Mouse (Mus musculus) cerebellum, adult 11-12 months (tissue): ENCODE results near the gene Uxs1.

Source experiments
- DNase-seq: peaks from one replicate; pipeline ENCODE4 v3.0.0; 2022

Gene Uxs1

DNA sequence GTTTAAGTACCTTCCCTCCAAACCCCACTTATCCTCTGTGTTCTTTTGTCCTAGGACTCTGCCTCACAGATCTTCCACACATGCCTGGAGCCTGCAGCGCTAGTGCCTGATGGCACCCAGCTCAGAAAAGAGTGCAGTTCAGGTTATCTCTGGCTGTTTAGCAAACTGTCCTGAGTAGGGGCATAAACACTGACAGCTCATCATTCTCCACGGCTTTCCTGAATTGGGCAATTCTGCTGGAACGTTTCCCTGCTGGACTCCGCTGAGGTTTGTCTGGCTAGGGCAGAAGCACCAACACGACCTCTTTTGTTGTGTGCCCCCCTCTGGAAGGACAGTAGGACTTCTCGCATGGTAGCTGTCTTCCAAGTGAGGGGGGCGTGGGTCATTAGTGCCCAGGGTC, 109.6 kb downstream of the Uxs1 start:
- DNase-seq: no peak

DNA sequence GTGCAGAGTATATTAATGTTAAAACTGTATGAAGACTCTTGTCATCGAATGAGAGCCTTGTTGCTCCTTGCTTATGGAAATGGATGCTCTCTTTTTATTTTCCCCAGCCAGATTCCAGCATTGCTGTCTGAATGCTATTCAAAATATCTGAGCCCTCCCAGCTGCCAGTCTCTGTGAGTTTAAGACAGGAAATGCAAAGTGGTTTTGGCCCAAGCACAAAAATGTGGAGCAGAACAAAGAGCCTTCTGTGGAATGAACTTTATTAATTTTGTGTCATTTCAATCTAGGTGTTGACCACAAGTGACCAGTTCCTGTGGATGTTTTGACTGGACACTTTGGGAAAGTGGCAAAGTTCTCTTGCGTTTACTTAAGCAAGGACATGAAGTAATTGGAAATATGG, 112.8 kb downstream of the Uxs1 start:
- DNase-seq: no peak

DNA sequence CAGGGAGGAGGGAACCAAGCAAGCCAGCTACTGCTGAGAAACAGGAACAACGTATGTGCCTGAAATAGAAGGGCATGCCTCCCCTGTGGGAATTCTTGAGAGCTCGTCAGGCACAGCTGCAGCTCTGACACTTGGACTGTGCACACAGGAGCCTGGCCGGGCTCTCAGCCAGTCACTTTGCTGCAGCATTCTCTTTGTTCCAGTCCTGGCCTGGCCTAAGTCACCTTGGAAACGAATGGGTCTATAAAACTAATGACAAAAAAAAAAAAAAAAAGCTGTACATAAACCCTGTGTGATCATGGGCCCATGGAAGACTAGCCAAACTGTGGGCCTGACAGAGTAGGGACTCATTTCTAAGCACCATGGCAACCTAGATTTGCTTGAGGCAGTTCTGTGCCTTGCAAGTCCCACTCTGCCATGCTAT, 129.0 kb downstream of the Uxs1 start:
- DNase-seq: no peak
